Mouse (Mus musculus) cerebellum, postnatal 4 days (tissue): Measurements from ENCODE around the gene Trim72.

ENCODE experiments used
- DNase-seq, 2 experiments: peaks; one replicate each; pipeline ENCODE4 v3.0.0; 2022; ENCODE audit warnings: low spot score in 2 of 2, mixed read lengths in 1 of 2

The Trim72 gene

GRCm38 (mm10) chr7:128003688-128004087 lies at the start of gene Trim72:
Gene Trim72 (plus strand): TSS chr7:128003949.
- DNase-seq, result no peak

GRCm38 (mm10) chr7:127959364-127959763 lies 44.4 kb upstream of the Trim72 start:
- DNase-seq, result no peak

- no peak for DNase-seq
Observed at GRCm38 (mm10) chr7:127966371-127966918, 37.3 kb upstream of the Trim72 start.

GRCm38 (mm10) chr7:127967004-127967921 lies 36.5 kb upstream of the Trim72 start, which contains the start of gene Fus:
Gene Fus (plus strand): TSS chr7:127967457.
- peak; percentile 98 for DNase-seq

GRCm38 (mm10) chr7:127967922-127968828 lies 35.6 kb upstream of the Trim72 start:
- DNase-seq, result peak; percentile 38 to 72

GRCm38 (mm10) chr7:127974413-127974930 lies 29.3 kb upstream of the Trim72 start:
- no peak for DNase-seq

GRCm38 (mm10) chr7:127978856-127979255 lies 24.9 kb upstream of the Trim72 start:
- no peak for DNase-seq

GRCm38 (mm10) chr7:127980606-127981005 lies 23.1 kb upstream of the Trim72 start:
- DNase-seq, result no peak

- DNase-seq, result no peak
Observed at GRCm38 (mm10) chr7:127988904-127989303, 14.8 kb upstream of the Trim72 start.

GRCm38 (mm10) chr7:127991643-127992487 lies 11.9 kb upstream of the Trim72 start:
- peak; percentile 56 to 81 for DNase-seq

GRCm38 (mm10) chr7:127992488-127993340 lies 11.0 kb upstream of the Trim72 start:
- DNase-seq, result no peak

GRCm38 (mm10) chr7:127993341-127993977 lies 10.3 kb upstream of the Trim72 start, which contains the start of gene Pycard:
Gene Pycard (minus strand): TSS chr7:127993867.
- DNase-seq, result no peak

- no peak for DNase-seq
Observed at GRCm38 (mm10) chr7:127999436-127999835, 4.3 kb upstream of the Trim72 start.

- no peak for DNase-seq
Observed at GRCm38 (mm10) chr7:128000068-128000950, 3.4 kb upstream of the Trim72 start.

GRCm38 (mm10) chr7:128003098-128003497 lies 651 bp upstream of the Trim72 start:
- DNase-seq, result no peak

- DNase-seq, result no peak
Observed at GRCm38 (mm10) chr7:128004150-128004486, 369 bp downstream of the Trim72 start.

GRCm38 (mm10) chr7:128004487-128005362 lies 976 bp downstream of the Trim72 start:
- no peak for DNase-seq
